Mouse (Mus musculus): ENCODE results near the gene Anxa4.

DNA sequence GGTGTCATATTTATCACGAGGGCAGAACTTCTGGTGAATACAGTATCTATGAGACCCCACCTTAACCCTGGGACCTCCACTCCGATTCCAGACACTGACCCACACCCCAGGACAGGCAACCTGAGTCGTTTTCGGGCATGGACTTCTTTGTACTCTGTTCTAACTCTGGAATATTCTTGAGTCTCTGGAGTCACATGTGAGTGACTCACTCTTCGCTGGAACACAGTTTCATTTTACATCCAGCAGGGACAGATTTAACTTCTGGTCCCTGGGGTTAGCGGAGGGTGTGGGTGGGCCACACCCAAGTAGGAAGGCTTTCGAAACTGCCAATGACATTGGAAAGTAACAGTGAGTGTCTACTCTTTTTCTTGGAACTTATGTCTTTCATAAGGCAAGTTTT lies 20.8 kb downstream of the Anxa4 start:
- TF ChIP-seq CTCF (IDR thresholded peaks at IDR 0.05; ENCODE audit: borderline replicate concordance, insufficient read depth, low read depth, low read length) (no peak), POLR2A (IDR thresholded peaks at IDR 0.05; ENCODE audit: borderline replicate concordance, insufficient read depth, low read length) (no peak)

Measured in cerebellum, adult 2 months (tissue).